Mouse (Mus musculus) MEL (cell line): ENCODE results near the gene Hcrtr1. TPM values are rescaled to one million over a fixed set of nuclear protein-coding genes. Genes with fewer than 3 reads are reported as not detected.

ENCODE experiments used
- DNase-seq: peaks from one replicate; pipeline ENCODE4 v3.0.0; 2011; ENCODE audit warnings: low read depth, low spot score
- H3K27ac ChIP-seq: 2 replicates; pipeline ENCODE4 v1.5.1; 2012; ENCODE audit warnings: low read depth, mild to moderate bottlenecking, control low read depth, low read length, moderate library complexity; ENCODE audit not compliant: control insufficient read depth
- H3K27me3 ChIP-seq, 2 experiments: fragments of 150-350 bp in 1 of 2; sonication (generic) in 1 of 2; 2 replicates each; pipeline ENCODE4 v1.6.1; 2012; ENCODE audit warnings: low read length in 2 of 2, mild to moderate bottlenecking in 2 of 2, improper control_type of control experiment in 1 of 2, moderate library complexity in 1 of 2; ENCODE audit not compliant: insufficient read depth in 2 of 2, control insufficient read depth in 1 of 2
- H3K36me3 ChIP-seq, 2 experiments: 2 replicates each; pipeline ENCODE4 v1.6.1; 2012 to 2014; ENCODE audit warnings: low read length in 2 of 2, improper control_type of control experiment in 1 of 2, inconsistent platforms in 1 of 2, mild to moderate bottlenecking in 1 of 2; ENCODE audit not compliant: insufficient read depth in 2 of 2, control insufficient read depth in 1 of 2
- H3K4me1 ChIP-seq, 2 experiments: fragments of 150-350 bp in 1 of 2; sonication (generic) in 1 of 2; 2 replicates each; pipeline ENCODE4 v1.6.1; 2012; ENCODE audit warnings: low read length in 2 of 2, improper control_type of control experiment in 1 of 2, mild to moderate bottlenecking in 1 of 2; ENCODE audit not compliant: insufficient read depth in 2 of 2, control insufficient read depth in 1 of 2
- H3K4me3 ChIP-seq, 2 experiments: fragments of 150-350 bp in 1 of 2; sonication (generic) in 1 of 2; 2 replicates each; pipeline ENCODE4 v1.5.1; 2012; ENCODE audit warnings: low read depth in 2 of 2, low read length in 2 of 2, mild to moderate bottlenecking in 2 of 2, moderate library complexity in 2 of 2, control low read depth in 1 of 2, improper control_type of control experiment in 1 of 2; ENCODE audit not compliant: control insufficient read depth in 1 of 2, insufficient read depth in 1 of 2
- H3K79me2 ChIP-seq: 2 replicates; pipeline ENCODE4 v1.6.1; 2012; ENCODE audit warnings: mild to moderate bottlenecking, low read length, moderate library complexity; ENCODE audit not compliant: control insufficient read depth, poor library complexity, insufficient read depth
- H3K9ac ChIP-seq: 2 replicates; pipeline ENCODE4 v1.6.1; 2012; ENCODE audit warnings: low read depth, mild to moderate bottlenecking, control low read depth, low read length, moderate library complexity; ENCODE audit not compliant: control insufficient read depth, poor library complexity, severe bottlenecking
- H3K9me3 ChIP-seq: fragments of 150-350 bp; sonication (generic); replicated peaks from 2 replicates; pipeline ENCODE4 v1.6.1; 2012; ENCODE audit warnings: mild to moderate bottlenecking, low read length, improper control_type of control experiment, moderate library complexity; ENCODE audit not compliant: insufficient read depth
- BHLHE40 ChIP-seq: IDR thresholded peaks from 2 replicates; pipeline ENCODE4 v1.6.1; 2012; ENCODE audit warnings: low read depth, mild to moderate bottlenecking, inconsistent platforms, low read length, improper control_type of control experiment, borderline replicate concordance
- CHD1 ChIP-seq: IDR thresholded peaks from 2 replicates; pipeline ENCODE4 v1.6.1; 2012; ENCODE audit warnings: low read depth, mild to moderate bottlenecking, inconsistent platforms, low read length, improper control_type of control experiment
- CTCF ChIP-seq, 3 experiments: IDR thresholded peaks in 2 of 3; conservative IDR thresholded peaks in 1 of 3; 2 replicates each; pipeline ENCODE4 v1.5.1; 2011 to 2012; ENCODE audit warnings: low read length in 3 of 3, low read depth in 2 of 3, mild to moderate bottlenecking in 2 of 3, improper control_type of control experiment in 1 of 3, inconsistent platforms in 1 of 3, mixed read lengths in 1 of 3, moderate library complexity in 1 of 3; ENCODE audit not compliant: control insufficient read depth in 1 of 3, insufficient read depth in 1 of 3, poor library complexity in 1 of 3, severe bottlenecking in 1 of 3
- ELF1 ChIP-seq: IDR thresholded peaks from 2 replicates; pipeline ENCODE4 v1.6.1; 2014; ENCODE audit warnings: low read depth, mild to moderate bottlenecking, inconsistent platforms, low read length, improper control_type of control experiment, moderate library complexity
- EP300 ChIP-seq, 2 experiments: IDR thresholded peaks; 2 replicates each; pipeline ENCODE4 v1.6.1; 2011; ENCODE audit warnings: improper control_type of control experiment in 2 of 2, low read length in 2 of 2, low read depth in 1 of 2, mild to moderate bottlenecking in 1 of 2
- ETS1 ChIP-seq: IDR thresholded peaks from 2 replicates; pipeline ENCODE4 v1.6.1; 2012; ENCODE audit warnings: low read depth, mild to moderate bottlenecking, inconsistent platforms, low read length, improper control_type of control experiment, moderate library complexity
- GABPA ChIP-seq: IDR thresholded peaks from 2 replicates; pipeline ENCODE4 v1.6.1; 2012; ENCODE audit warnings: low read depth, mild to moderate bottlenecking, inconsistent platforms, low read length, improper control_type of control experiment, moderate library complexity
- KAT2A ChIP-seq: conservative IDR thresholded peaks from 2 replicates; pipeline ENCODE4 v1.6.1; 2012; ENCODE audit warnings: low read depth, low read length, improper control_type of control experiment, inconsistent platforms
- MAX ChIP-seq: IDR thresholded peaks from 2 replicates; pipeline ENCODE4 v1.6.1; 2011; ENCODE audit warnings: low read length, improper control_type of control experiment
- MXI1 ChIP-seq: IDR thresholded peaks from 2 replicates; pipeline ENCODE4 v1.6.1; 2011; ENCODE audit warnings: mild to moderate bottlenecking, low read depth, low read length, improper control_type of control experiment
- POLR2A ChIP-seq, 2 experiments: IDR thresholded peaks; 2 replicates each; pipeline ENCODE4 v1.6.1; 2011 to 2012; ENCODE audit warnings: low read length in 2 of 2, mild to moderate bottlenecking in 2 of 2, control low read depth in 1 of 2, improper control_type of control experiment in 1 of 2, low read depth in 1 of 2, moderate library complexity in 1 of 2; ENCODE audit not compliant: control insufficient read depth in 1 of 2, insufficient read depth in 1 of 2, poor library complexity in 1 of 2
- POLR2AphosphoS2 ChIP-seq: IDR thresholded peaks from 2 replicates; pipeline ENCODE4 v1.6.1; 2011; ENCODE audit warnings: low read length, improper control_type of control experiment
- POLR2AphosphoS5 ChIP-seq: IDR thresholded peaks from 2 replicates; pipeline ENCODE4 v1.6.1; 2012; ENCODE audit warnings: low read depth, borderline replicate concordance, mild to moderate bottlenecking, inconsistent platforms, low read length, moderate library complexity, mixed read lengths
- RCOR1 ChIP-seq: IDR thresholded peaks from 2 replicates; pipeline ENCODE4 v1.6.1; 2012; ENCODE audit warnings: low read depth, mild to moderate bottlenecking, inconsistent platforms, low read length, improper control_type of control experiment
- SIN3A ChIP-seq: IDR thresholded peaks from 2 replicates; pipeline ENCODE4 v1.6.1; 2012; ENCODE audit warnings: low read length, improper control_type of control experiment, inconsistent platforms
- SMC3 ChIP-seq: IDR thresholded peaks from 2 replicates; pipeline ENCODE4 v1.6.1; 2011; ENCODE audit warnings: low read depth, low read length, improper control_type of control experiment
- UBTF ChIP-seq: IDR thresholded peaks from 2 replicates; pipeline ENCODE4 v1.6.1; 2012; ENCODE audit warnings: low read depth, mild to moderate bottlenecking, inconsistent platforms, low read length, improper control_type of control experiment, moderate library complexity, borderline replicate concordance; ENCODE audit not compliant: insufficient read depth
- USF1 ChIP-seq: IDR thresholded peaks from 2 replicates; pipeline ENCODE4 v1.6.1; 2014; ENCODE audit warnings: low read depth, mild to moderate bottlenecking, inconsistent platforms, low read length, improper control_type of control experiment, moderate library complexity
- USF2 ChIP-seq, 2 experiments: IDR thresholded peaks; 2 replicates each; pipeline ENCODE4 v1.6.1; 2011 to 2012; ENCODE audit warnings: improper control_type of control experiment in 2 of 2, low read length in 2 of 2, borderline replicate concordance in 1 of 2, inconsistent platforms in 1 of 2, low read depth in 1 of 2, mild to moderate bottlenecking in 1 of 2; ENCODE audit not compliant: insufficient read depth in 1 of 2
- ZKSCAN1 ChIP-seq: IDR thresholded peaks from 2 replicates; pipeline ENCODE4 v1.6.1; 2012; ENCODE audit warnings: low read depth, mild to moderate bottlenecking, inconsistent platforms, low read length, improper control_type of control experiment, moderate library complexity
- ZMIZ1 ChIP-seq: IDR thresholded peaks from 2 replicates; pipeline ENCODE4 v1.6.1; 2012; ENCODE audit warnings: low read depth, mild to moderate bottlenecking, inconsistent platforms, low read length, improper control_type of control experiment, moderate library complexity
- polyA plus RNA-seq, 2 experiments: library from polyadenylated mRNA; stranded (reverse) in 1 of 2; unstranded in 1 of 2; fragments of >175 nt in 1 of 2; fragments of >200 nt in 1 of 2; gene quantifications; 2 replicates each; pipeline versions ENCODE4 v1.2.1 to v1.2.4; 2012; ENCODE audit warnings: low replicate concordance in 2 of 2, low read depth in 1 of 2; ENCODE audit not compliant: insufficient read length in 2 of 2, insufficient read depth in 1 of 2, missing spikeins in 1 of 2
- total RNA-seq: library from RNA; depleted of rRNA; stranded (reverse); fragments of 300-350 nt; gene quantifications from 2 replicates; pipeline ENCODE4 v1.2.3, GENCODE M21; 2012

Hcrtr1 gene
- total and polyA plus RNA-seq, 3 experiments, result not detected

DNA sequence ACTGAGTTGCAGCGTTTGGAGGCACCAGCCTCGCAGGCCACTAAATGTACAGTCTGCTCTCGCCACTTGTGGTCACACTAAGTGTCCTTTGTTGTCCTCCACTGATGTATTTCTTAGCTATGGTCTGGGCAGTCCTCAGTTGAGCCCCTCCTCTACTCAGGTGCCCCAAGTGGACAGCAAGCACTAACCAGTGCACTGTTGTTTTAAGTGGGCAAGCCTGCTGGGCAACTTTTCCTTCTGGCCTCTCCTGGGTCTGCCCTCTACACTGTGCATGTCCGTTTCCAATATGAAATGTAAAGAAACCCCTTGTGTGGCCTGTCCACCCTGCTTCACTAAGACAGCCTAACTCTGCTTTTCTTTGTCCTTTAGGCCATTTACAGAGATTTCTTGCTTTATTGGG lies 15.0 kb downstream of the Hcrtr1 start:
- peaks cover 0 to 6% of the 10 kb centered on the region in 2 experiments; a peak in 1 of 4 replicates for H3K4me1 ChIP-seq

GRCm38 (mm10) chr4:130123020-130123419 lies 16.1 kb downstream of the Hcrtr1 start:
- Histone ChIP-seq H3K36me3 (no peaks in the 10 kb centered on the region), H3K79me2 (no peaks in the 10 kb centered on the region)
- TF ChIP-seq CTCF (IDR thresholded peaks at IDR 0.05 in 2 of 3, conservative IDR thresholded peaks at IDR 0.05 in 1 of 3; ENCODE audit: control insufficient read depth in 1 of 3, insufficient read depth in 1 of 3, low read depth in 2 of 3, low read length in 3 of 3, poor library complexity in 1 of 3, severe bottlenecking in 1 of 3) (no peak), BHLHE40 (no peak), MAX (no peak), SMC3 (no peak), POLR2AphosphoS2 (no peak), CHD1 (no peak), POLR2AphosphoS5 (no peak), USF2 (IDR thresholded peaks at IDR 0.05; ENCODE audit: borderline replicate concordance in 1 of 2, insufficient read depth in 1 of 2, low read depth in 1 of 2, low read length in 2 of 2) (no peak), GABPA (no peak), KAT2A (no peak), EP300 (IDR thresholded peaks at IDR 0.05; ENCODE audit: low read depth in 1 of 2, low read length in 2 of 2) (no peak), USF1 (no peak), SIN3A (no peak), ELF1 (no peak), MXI1 (no peak), ZMIZ1 (no peak), UBTF (no peak), ZKSCAN1 (no peak), POLR2A (IDR thresholded peaks at IDR 0.05; ENCODE audit: control insufficient read depth in 1 of 2, insufficient read depth in 1 of 2, low read depth in 1 of 2, low read length in 2 of 2, poor library complexity in 1 of 2) (no peak)
- TF ChIP-seq, all 39 proteins: peak for 0
- Histone ChIP-seq H3K4me3 (no peak overlapping the region), H3K9me3 (no peaks in the 10 kb centered on the region), H3K4me1 (0 out of 4 replicates have a peak, but pooled peaks cover 0 to 3% of the 10 kb centered on the region in 2 experiments), H3K9ac (no peak overlapping the region), H3K27me3 (no peaks in the 10 kb centered on the region), H3K27ac (no peak overlapping the region)
- DNase-seq, result no peak

More for the DNA sequence above, 15.0 kb downstream of the Hcrtr1 start:
- DNase-seq, result no peak
- Histone ChIP-seq H3K36me3 (0 out of 4 replicates have a peak, but pooled peaks cover 0 to 2% of the 10 kb centered on the region in 2 experiments), H3K27me3 (no peaks in the 10 kb centered on the region), H3K9ac (no peak overlapping the region), H3K27ac (no peak overlapping the region), H3K9me3 (no peaks in the 10 kb centered on the region), H3K79me2 (no peaks in the 10 kb centered on the region), H3K4me3 (no peak overlapping the region)
- TF ChIP-seq RCOR1 (no peak), ETS1 (no peak), SMC3 (no peak), UBTF (no peak)
